Mouse (Mus musculus): ENCODE measurements around the gene P2rx4.

DNA sequence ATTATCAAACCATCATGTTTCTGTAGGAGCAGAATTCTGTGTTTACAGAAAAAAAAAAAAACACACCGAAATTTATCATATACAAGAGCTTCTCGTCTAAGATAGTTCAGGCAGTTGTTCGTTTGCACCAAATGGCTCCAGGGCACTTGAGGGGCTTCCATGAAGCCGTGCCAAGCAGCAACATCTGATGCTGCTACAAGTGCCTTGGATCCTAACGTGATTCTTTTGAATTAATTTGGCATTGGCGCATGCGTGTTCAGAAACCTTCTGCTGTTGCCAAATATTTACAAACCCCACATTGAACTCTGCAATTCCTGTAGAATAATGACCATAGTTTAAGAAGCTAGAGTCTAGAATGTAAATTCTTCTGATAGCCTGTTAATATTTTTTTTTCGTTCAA is 11.8 kb upstream of the P2rx4 start:
- TF ChIP-seq CTCF (IDR thresholded peaks at IDR 0.05; ENCODE audit: low read depth) (no peak), EP300 (IDR thresholded peaks at IDR 0.05; ENCODE audit: low read depth) (no peak)

Data from heart, postnatal 0 days (tissue).